Mouse (Mus musculus) limb, embryonic 11.5 days (tissue): ENCODE results near the gene Tek. TPM values are rescaled to one million over a fixed set of nuclear protein-coding genes. Genes with fewer than 3 reads are reported as not detected.

Source experiments
- polyA plus RNA-seq: library from polyadenylated mRNA; unstranded; fragments of >200 nt; fragmentation: Nextera tagmentation; extraction: Ambion mirVana; gene quantifications from 2 replicates; pipeline ENCODE4 v1.2.1, GENCODE M21; 2014

The Tek gene
- polyA plus RNA-seq, 1 experiment from 2014 or later: 9.6 TPM

Other genes starting within 250 kb of the Tek start
- gene Gm10306, start 182.7 kb upstream of the Tek start, polyA plus RNA-seq: 0.40 TPM in 1 of 2 replicates, not detected in the other
- 29.9 and 30.9 TPM in 2 replicates for gene Caap1, start 182.5 kb upstream of the Tek start, polyA plus RNA-seq
- 86.0 and 96.5 TPM in 2 replicates for gene Plaa, start 136.0 kb upstream of the Tek start, polyA plus RNA-seq
- gene Ift74, start 124.8 kb upstream of the Tek start, polyA plus RNA-seq: 59.8 and 63.3 TPM in 2 replicates
- gene Lrrc19, start 89.1 kb upstream of the Tek start, polyA plus RNA-seq: 1.2 and 1.3 TPM in 2 replicates
- not detected in 2 replicates for gene Eqtn, start 189.6 kb downstream of the Tek start, polyA plus RNA-seq
- 29.5 and 29.9 TPM in 2 replicates for gene Mysm1, start 239.8 kb downstream of the Tek start, polyA plus RNA-seq